Mouse (Mus musculus) layer of hippocampus, adult 11-12 months (tissue): ENCODE measurements at regions not wholly inside any gene's neighbourhood (a gene's known extent, or its start where the extent isn't known, plus 50 kb on each side); places are given as distances from the start of the nearest gene placed in this dataset.
A peak's percentile ranks its signal among the peaks of the same experiment; 100 is the strongest.
"Not testable (repeated sequence)": the region's sequence is repeated elsewhere in the genome, so short reads cannot be mapped to it uniquely, and the experiment has no call there.

ENCODE experiments used
- DNase-seq: peaks from one replicate; pipeline ENCODE4 v3.0.0; 2022; ENCODE audit warnings: low spot score

- DNase-seq: peak; percentile 6
Observed at GRCm38 (mm10) chr14:87612871-87613270, 196.4 kb downstream of the Tdrd3 start.

DNA sequence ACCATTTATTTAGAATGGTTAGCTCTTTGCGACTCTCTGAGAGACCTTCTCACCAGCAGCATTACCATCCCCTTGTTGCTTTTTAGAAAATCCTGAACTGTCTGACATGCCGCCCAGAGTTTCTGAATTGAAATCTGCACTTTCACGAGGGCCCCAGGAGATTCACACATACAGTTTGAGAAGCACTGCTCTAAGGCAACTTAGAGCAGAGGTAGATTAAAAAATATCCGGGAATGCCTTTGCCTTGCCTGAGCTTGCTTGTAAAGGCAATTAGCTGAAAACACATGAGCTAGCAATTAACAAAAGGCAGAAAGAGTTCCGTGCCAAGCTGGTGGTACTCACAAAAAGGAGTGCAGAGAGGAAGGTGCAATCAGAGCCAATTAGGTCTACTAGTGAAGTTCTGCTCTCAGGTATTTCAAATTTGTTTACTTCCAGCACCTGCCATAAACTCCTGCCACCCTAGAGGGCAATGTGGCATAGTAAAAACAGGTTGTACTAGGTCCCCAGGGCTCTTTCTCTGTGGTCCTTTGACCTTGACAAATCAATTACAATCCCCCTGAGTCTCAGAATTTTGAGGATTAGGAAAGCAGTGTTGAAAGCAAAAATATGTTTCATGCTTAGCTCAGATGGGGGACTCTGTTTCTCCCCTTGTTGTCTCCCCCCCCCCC lies 203.1 kb downstream of the Tdrd3 start:
- DNase-seq: no peak

DNA sequence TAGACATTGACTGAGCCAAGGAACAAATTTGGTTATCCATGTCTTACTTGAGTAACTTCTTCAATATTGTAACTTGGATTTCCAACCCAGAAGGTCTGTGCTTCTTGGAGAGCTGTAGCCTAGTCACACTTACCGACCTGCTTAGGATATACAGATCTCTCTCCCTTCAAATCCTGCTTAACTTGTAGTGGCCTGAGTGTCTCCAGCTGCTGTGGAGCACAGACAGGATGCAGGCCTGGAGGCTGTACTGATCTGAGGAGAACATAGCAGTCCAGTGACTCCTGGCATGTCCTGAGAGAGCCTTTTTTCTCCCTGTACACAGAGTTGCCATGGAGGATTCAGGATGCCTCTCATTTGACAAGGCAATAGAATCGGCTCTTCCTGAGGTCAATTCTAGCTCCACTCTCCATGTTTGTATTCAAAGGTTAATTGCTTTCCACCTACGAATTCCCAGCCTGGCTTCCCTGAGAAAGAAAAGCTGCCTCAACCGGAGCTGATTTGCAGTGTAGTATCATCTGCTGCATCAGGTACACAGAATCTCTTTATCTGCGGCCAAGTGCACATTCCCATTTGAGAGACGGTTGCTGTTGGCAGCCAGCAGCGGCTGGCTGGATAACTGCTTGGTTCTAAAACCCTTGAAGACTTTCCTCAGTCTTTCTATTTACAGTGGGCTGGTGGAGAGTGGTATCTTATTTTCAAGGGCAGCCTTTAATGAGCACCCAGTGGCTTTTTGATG lies 214.8 kb downstream of the Tdrd3 start:
- no peak for DNase-seq

DNA sequence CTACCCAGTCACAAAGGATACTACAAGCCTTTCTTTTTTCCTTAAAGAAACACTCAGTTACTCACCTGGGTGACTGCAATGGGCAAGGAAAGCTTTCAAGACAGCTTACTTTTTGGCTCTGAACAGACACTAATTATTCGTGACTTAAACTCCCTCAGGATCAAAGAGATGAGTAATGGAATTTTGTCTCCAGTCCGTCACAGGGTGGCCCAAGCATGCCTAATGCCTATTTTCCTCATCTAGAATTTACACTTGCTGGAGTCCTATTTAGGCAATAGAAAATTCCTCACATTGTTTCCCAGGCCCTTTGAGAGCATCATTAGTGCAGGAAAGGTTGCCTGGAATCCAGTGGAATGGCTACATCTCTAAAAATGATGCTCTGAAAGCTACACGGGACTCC lies 218.2 kb downstream of the Tdrd3 start:
- DNase-seq: no peak

GRCm38 (mm10) chr14:87637131-87637530 lies 220.7 kb downstream of the Tdrd3 start:
- no peak for DNase-seq

DNA sequence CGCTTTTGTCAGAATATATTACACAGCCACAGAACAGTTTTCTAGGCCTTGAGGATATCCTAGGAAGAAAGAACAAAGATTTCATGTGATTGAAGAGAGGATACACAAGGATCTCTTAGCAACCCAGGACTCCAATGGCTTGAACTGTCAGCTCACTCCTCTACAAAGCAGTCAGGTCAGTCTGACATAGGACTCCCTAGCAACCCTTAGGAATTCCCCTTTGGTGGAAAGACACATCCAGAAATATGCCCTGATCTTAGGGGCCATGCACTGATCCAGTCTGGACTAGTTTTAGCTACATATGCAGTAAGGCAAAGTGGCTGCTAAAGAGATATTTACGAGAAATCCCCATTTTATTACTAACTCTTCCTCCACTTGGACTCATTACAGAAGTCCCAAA lies 251.5 kb downstream of the Tdrd3 start:
- no peak for DNase-seq

GRCm38 (mm10) chr14:87669496-87669895 lies 253.1 kb downstream of the Tdrd3 start:
- DNase-seq: no peak

DNA sequence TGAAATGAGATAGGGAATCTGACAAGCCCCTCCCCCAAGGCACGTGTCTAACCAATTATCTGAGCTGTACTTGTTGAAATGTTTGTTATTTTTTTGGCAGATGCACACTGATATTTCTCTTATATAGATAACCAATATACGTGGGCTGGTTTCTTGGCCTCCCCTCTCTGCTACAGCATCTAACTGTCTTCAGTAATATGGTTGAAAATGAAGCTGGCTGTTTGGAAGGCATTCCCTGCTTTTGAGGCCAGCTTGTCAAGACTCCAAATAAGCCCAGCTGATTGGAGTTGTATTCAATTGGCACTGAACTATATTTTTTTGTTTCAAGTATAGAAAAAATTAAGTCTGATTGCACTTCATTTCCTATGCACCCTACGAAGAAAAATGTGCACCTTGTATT lies 264.3 kb downstream of the Tdrd3 start:
- DNase-seq: peak; percentile 9

DNA sequence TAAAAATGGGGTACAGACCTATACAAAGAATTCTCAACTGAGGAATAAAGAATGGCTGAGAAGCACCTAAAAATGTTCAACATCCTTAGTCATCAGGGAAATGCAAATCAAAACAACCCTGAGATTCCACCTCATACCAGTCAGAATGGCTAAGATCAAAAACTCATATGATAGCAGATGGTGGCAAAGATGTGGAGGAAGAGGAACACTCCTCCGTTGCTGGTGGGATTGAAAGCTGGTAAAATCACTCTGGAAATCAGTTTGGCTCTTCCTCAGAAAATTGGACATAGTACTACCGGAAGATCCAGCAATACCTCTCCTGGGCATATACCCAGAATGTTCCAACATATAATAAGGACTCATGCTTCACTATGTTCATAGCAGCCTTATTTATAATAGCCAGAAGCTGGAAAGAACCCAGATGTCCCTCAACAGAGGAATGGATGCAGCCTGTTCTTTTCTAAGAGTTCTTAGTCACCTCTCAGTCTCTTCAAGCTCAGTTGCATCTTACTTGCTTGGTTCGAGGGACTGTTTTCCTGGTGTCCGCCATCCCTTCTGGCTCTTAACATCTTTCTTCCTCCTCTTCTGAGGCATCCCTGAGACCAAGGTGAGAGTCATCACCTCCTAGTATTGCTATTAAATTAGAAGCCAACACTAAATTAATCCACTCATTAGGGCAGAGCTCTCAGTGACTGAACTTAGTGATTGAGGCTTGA lies 266.8 kb downstream of the Tdrd3 start:
- DNase-seq: not testable (repeated sequence)

DNA sequence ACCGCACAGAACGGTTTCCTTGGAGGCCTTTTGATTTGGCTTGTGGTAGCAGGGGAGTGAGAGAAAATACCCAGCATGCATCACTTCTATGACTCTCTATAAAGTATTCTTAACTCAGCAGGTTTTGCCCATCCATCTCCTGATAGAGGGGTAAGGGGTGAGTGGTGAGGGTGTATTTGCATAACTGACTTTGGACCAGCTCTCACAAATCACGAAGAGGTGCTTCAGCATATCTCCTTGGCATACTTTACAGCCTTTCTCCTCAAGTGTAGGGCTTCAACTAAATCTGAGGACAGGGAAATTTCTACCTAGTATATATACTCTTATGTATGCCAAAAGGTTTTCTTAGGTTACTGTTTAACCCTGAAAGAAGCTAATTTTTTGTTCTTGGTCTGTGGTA lies 273.4 kb downstream of the Tdrd3 start:
- DNase-seq: no peak

DNA sequence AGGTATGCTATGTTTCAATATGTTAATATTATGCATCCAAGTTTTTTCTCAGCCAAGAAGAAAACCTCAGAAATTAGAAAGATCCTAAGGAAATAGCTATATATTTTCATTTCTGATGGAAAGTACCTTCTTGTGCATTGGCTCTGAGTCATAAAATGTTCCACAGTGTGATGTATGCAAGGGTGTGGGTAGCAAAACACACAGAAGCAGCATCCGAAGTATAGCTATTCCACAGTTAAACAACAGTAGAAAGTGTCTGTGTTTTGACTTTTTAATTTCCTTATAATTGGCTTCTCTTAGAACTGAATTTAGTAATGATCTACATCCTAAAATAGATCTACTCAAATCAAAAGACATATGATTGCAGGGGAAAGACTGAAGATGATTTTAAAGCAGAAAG lies 320.0 kb downstream of the Tdrd3 start:
- DNase-seq: no peak

DNA sequence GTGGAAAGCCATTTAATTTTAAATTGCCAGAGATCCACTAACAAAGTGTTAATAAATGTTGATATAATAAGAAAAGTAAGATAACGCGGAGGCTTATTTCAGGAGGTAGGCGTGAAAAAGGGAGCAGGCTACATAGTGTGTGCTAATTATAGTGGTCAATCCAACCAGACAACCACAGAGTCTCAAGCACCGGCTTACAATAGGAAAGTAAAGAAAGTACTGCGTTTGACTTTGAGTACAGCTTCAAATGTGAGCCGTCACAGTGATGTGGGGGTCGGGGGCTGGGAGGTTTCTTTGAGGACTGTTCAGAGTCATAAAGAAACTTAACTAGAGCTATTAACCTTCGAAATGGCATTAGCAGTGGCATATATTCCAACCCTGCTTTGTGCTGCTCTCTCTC lies 329.1 kb downstream of the Tdrd3 start:
- no peak for DNase-seq

- no peak for DNase-seq
Observed at GRCm38 (mm10) chr14:87746011-87746410, 329.6 kb downstream of the Tdrd3 start.

- no peak for DNase-seq
Observed at GRCm38 (mm10) chr14:87749068-87749467, 332.6 kb downstream of the Tdrd3 start.

- DNase-seq: no peak
Observed at GRCm38 (mm10) chr14:87749762-87750161, 333.3 kb downstream of the Tdrd3 start.

- DNase-seq: no peak
Observed at GRCm38 (mm10) chr14:87750665-87751170, 334.3 kb downstream of the Tdrd3 start.

GRCm38 (mm10) chr14:87754744-87755143 lies 338.3 kb downstream of the Tdrd3 start:
- no peak for DNase-seq

DNA sequence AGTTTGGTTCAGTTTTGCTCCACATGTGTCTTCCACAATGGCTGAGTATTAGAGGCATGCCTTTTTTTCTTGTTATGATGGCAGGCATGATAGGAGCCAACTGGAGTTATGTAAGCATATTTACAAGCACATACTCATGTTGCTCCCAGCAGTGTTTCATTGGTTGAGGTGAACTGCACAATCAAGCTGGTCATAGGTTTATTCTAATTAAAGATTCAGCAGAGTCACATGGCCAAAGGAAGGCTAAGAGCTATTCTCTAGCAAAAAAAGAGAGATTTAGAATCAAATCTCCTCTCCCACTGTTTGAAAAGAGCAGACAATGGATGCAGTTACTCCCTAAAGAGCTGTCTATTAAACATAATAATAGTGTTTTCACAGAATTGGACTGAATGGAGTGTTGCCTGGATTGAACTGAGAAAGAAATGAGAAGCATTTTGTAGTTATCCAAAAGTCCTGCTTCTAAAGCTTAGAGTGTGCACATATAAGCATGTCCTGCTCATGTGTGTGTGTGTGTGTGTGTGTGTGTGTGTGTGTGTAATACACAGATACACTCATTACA lies 359.0 kb downstream of the Tdrd3 start:
- no peak for DNase-seq

GRCm38 (mm10) chr14:87799803-87800202 lies 383.4 kb downstream of the Tdrd3 start:
- no peak for DNase-seq

DNA sequence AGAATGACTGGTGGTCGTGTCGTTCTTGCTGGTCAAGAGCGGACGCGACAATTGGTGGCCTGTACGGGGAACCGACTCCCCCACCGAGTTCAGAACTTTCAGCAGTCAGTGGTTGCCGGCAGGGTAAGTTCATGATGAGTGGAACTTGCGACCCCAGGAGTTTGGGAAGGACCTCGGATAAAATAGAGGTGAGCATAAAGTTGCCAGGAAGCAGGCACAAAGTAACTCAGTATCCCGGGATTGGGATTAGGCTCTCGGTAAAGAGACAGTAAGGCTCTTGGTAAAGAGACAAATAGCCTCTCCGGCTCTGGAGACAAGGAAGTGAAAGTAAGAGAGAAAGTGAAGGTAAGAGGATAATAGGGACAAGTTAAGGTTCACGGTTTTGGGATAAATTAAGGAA lies 393.2 kb downstream of the Tdrd3 start:
- DNase-seq: peak; percentile 12

DNA sequence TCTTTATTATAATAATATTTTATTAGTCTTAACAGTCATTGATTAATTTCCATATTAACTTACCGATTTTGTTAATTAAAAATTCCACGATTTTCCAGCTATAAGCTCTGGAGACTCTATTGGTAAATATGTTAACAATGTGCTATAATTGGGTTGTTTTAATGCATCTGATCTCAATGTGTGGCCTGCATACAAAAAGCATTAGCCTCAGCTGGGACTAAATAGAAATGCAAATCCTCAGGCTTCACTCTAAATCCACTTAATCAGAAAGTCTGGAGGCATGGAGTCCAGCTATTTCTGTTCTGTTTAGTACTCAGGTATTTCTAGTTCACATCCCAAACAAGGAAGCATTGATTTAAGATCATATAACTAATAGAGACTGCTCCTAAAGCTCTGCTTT lies 427.7 kb downstream of the Tdrd3 start:
- DNase-seq: no peak

DNA sequence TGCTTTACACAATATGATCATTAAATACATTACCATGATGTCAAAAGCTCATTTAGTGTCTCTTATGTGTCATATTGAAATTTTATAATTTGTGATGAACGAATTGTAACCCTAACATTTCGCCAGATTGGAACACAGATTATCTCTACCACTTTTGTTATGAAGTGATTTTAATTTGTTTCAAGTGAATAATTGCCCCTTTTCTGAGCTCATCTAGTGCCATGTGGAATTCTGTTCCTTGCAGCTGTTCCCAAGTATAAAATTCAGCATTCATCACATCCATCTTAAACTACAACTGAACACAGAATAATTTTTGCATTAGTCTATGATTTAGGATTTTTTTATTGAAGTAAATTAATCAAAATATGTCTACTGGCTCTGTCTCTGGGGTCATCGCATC lies 445.0 kb downstream of the Tdrd3 start:
- no peak for DNase-seq
